Mouse (Mus musculus) mature B cell (primary cell): ENCODE data around the gene Lyg1.
"Not testable (repeated sequence)": the region's sequence is repeated elsewhere in the genome, so short reads cannot be mapped to it uniquely, and the experiment has no call there.

Experiments
- in situ Hi-C: fragments of 300-500 bp; cut with MboI; formaldehyde crosslinking; loops from 2 replicates; pipeline ENCODE4 v1.14.3; 2019

Lyg1 gene

DNA sequence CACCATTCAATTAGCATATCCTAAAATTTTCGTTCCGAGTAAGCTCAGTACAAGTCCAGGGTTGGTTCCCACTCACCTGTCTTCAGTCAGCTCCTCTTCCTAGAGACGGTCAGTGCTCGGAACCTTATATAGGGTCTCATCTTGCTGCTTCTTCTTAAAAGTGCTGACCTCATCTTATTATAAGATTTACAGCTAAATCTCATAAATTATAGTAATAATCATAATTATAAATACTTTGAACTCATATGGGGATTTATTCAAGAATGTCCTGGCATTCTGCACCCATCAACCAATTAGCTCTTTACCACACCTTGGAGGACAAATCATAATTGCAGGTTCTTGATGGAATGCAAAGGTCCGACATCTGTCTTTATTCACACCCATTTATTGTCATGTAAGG is at the start of gene Lyg1:
TSS of gene Lyg1 (minus strand) at position 101 of the 400 bp plus-strand sequence.
- in situ Hi-C loops, result no loop called here

DNA sequence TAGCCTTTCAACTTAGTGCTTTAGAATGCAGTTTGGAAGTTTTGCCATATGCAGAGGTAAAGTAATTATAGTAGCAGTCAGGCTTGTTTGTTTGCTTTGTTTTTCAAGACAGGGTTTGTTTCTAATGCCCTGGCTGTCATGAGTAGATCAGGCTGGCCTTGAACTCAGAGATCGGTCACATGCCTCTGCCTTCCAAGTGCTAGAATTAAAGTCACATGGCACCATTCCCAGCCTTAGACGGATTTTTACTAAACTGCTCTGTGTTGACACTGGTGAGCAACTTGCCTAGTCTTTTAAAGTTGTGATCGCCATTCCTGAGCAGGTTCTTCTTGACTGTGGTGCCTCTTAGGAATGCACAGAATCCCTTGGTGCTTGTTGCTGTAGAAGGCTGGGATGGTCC is 49.2 kb upstream of the Lyg1 start:
- in situ Hi-C loops, result no loop called here

DNA sequence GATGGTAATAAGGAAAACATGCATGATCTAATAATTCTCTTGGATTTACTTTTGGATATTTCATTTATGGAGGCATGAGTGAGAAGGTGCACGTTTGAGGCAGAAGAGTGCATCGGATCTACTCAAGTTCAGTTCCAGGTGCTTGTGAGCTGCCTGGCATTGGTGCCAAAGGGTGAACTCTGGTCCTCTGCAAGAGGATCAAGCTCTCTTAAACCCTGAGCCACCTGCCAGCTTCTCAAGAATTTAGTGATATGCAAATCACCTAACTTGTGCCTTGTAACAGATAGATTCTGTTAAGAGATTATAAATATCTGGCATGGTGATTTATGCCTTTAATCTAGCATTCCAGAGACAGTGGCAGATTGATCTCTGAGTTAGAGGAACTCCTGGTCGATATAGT is 45.5 kb upstream of the Lyg1 start:
- in situ Hi-C loops, result no loop called here

DNA sequence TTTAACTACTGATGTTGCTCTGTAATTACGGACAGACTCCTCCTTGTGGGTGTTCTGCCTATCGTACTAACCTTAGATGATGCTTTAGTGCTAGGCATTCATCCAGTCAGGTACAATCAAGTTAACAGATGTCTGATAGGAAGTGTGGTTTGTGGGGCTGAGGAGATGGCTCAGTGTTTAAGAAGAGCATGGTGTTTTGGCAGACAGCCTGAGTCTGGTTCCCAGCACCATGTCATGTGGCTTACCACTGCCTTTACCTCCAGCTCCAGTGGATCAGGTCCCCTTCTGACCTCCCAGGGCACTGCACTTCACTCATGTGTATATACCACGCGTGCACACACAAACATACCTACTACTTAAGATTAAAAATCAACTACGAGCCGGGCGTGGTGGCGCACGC is 44.4 kb upstream of the Lyg1 start:
- in situ Hi-C loops, result no loop called here

DNA sequence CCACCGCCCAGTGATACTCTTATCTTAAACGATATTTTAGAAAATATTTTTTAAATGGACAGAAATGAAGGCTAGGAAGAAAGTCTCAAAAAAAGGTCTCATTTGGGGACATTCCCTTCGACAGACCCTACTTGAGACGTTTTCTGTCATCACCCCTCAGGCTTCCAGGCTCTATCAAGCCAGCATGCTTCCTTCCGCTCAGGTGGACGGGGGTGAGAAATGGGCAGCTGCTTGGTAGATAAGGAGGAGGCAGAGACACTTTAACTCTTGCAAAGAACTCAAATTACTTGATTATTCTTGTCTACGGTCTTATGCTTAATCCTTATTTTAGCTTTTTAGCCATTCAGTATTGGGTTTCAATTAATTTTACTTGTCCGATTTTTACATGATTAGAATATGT is 43.3 kb upstream of the Lyg1 start:
- in situ Hi-C loops, result no loop called here

DNA sequence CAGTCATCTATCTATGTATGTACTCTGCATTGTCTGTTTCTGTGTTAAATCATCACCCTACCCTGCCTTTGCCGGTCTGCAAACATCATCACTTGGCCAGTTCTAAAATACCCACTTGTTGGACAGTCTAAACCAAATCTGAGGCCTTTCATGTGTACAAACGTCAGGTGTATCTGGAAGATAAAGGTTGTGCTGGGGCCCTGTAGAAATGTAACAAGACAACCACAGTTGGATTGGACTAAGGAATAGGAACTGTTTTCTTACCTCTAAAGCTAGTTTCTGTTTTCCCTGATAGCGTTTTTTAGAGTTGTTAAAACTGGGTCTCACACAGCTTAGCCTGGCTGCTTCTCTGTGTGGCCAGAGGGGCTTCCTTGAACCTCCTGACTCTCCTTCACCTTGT is 42.0 kb upstream of the Lyg1 start:
- in situ Hi-C loops, result no loop called here

DNA sequence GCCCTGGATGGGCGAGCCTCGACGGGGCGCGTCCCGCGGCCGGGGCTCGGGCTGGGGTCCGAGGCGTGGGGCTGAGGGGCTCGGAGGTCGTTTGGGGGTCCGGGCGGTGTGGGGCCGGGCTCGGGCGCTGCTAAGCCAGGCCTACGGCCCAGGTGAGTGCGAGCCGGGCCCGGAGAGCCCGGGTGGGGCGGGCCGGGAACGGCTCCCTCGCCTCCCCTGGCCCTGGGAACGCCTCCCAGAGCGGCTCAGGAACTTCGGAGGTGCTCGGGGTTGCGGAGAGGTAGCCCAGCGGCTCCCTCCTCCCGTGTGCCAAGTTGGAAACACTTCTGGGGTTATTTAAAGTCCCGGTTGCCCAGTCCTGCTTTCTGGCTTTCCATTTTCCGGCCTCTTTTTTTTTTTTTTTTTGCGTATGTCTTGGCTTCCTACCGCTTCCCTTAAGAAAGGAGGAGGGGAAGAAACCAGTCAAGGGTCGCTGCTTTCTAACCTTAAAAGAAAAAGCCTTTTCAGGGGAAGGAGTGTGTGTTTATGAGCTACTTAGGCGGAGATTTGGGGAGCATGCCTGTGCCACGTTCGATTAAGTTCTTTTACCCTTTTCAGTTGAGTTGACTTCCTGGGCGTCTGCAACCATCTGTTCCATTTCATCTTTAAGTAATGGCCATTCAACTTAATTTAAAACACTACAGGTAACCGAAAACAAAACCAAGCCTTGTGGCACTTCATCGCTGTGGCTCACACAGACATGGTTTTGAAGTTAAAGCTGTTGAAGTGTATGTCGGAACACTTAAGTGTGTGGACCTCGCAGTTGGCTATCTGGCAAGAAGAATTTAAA is 41.0 kb upstream of the Lyg1 start:
- in situ Hi-C loops, result no loop called here

DNA sequence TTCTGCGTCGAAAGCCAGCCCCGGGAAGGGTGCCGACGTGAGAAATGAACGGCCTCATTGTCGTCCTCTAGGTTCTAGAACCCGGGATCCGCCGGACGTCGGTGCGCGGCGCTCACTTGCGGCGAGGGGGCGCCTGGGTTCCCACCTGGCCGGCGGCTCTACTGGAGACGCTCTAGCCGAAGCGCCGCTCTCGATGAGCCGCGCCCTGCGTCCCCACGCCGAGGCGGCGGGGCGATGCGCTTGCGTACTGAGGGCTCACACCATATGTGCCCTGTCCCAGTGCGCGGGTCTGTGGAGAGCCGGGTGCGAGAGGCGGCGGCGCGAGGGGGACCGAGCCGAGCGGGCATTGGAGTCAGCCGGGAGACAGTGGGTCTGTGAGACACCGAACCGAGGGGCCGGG is 40.3 kb upstream of the Lyg1 start, which contains the start of the genes Txndc9 and Eif5b:
TSS of gene Txndc9 (minus strand) at position 27 of the 400 bp plus-strand sequence.
TSS of gene Eif5b (plus strand) at position 144 of the 400 bp plus-strand sequence.
- in situ Hi-C loops, result no loop called here

DNA sequence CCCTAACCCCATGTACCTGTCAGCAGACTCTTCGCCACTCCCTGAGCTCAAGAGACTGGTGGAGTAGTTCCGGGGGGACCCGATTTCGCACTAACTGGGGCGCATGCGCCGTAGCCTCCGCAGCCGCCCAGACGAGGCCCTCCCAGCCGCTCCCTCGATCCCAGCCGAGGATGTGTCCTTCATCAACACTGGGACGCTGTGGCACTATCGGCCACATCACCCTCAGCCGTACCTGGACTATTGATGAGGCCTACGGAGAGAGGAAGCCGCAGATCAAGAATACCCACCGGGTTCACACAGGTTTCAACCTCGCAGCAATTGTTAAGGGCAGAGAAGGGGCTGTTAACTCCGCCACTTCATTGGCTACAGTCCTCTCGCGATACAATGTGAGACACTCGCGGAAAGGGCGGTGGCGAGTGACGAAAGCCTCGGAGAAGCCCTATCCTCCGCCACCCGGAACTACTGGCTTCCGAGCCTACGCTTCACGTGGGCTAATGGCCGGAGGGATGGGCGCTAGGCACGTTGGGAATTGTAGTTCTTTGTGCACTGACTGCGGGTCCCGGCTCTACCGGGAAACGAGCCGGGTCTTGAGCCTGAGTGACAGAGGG is 39.4 kb upstream of the Lyg1 start:
- in situ Hi-C loops, result no loop called here

DNA sequence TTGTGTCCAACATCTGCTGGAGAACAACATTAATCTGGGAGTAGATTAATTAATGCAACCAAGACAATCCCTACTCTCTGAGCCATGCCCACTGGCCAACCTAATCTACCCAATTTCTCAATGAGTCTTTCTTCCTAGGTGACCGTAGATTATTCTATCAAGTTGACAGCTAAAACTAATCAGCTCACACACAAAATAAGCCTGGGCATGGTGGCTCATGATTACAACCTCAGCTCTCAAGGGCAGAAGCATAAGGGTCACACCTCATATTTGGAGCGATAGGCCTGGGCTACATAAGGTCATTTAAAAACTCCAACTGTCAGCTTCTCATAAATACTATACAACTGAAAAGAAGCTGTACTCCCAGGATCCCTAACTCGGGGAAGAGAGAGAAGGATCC is 38.7 kb upstream of the Lyg1 start:
- in situ Hi-C loops, result no loop called here

DNA sequence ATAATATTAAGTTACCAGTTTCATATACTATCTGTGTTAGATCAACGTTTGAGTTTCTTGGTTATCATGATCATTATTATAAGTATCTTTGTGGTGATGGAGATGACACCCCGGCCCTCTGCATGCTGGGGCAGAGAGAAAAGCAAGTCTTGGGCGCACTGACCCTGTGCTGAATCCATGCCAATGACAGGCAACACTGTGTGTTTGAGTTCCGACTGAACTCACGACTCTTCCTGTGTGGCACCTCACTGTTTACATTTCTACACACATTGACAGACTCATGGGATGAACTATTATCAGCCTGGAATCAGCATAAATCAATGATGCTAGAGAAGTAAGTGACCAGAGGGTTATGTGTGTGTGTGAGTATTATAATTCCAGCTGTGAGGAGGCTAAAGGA is 30.3 kb upstream of the Lyg1 start:
- in situ Hi-C loops, result no loop called here

DNA sequence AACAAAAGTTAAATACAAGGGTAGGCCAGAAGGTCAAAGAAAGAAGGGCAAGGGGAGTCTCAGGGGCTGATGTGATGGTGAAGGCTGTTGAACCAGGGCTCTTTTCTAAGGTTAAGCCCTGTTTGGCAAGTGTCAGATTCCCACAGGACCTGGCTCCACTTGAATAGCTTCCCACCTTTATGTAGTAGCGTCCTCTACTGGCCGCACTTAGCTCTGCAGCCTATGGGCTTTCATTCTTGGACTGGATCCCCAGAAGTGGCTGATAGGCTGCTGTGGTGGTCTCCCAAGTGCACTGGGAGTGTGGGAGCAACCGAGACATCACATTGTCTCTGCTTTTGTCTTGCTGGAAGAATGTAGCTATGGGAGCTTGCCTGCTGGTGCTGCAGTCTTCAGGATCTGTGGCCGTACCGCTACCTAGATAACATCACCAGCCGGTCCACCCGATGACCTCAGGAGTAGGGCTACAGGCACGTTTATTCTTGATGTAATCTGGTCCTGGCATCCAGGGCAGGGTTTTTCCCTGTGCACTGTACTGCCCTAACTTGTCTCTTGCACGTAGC is 28.3 kb upstream of the Lyg1 start:
- in situ Hi-C loops, result no loop called here

DNA sequence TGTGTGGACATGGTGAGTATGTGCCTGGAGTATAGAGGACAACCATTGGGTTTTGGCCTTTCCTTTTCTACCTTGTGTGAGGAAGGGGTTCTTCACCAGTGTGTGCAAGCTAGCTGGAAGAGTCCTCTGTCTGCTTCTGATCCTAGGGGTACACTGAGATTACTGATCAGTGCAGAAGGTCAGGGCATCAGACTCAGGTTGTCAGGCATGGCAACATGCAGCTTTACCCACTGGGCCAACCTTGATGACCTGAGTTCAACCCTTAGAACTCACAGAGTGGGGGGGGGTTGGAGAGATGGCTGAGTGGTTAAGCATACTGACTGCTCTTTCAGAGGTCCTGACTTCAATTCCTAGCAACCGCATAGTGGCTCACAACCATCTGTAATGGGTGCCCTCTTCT is 26.8 kb upstream of the Lyg1 start:
- in situ Hi-C loops, result no loop called here

DNA sequence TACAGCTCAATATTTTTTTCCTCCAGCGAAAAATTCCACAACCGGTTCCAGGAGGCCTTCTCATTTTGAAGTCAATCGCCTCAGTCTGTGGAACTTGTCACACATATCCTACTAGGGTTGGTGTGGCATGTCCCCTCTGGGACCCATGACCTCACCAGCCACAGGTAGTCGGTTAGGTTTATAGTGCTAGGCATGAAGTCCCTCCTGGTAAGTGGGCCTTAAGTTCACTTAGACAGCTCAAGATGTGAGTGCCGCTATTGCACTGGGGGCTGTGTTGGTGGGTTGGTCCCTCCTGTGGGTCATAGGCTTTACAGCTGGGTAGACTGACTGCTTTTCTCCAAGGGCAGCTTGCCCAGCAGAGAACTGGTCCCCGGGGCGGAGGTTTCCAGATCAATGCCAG is 19.7 kb upstream of the Lyg1 start:
- in situ Hi-C loops, result no loop called here

DNA sequence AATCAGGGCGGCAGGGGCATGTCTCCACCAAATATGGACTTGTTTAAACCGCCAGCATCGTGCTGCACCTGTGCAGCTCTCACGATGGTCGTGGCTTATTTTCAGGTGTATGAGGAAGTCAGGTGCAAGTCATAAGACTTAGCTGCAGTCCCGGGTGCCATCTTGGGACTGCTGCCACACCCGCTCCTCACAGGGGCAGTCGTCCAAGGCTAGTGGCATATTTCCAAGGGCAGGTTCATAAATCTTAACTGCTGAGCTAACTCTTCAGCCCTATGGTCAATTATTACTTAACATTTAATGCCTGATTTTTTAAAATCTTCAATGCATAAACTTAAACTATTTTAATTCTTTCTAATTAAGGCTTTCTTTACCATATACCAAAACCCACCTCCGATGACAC is 19.1 kb upstream of the Lyg1 start:
- in situ Hi-C loops, result not testable (repeated sequence)

DNA sequence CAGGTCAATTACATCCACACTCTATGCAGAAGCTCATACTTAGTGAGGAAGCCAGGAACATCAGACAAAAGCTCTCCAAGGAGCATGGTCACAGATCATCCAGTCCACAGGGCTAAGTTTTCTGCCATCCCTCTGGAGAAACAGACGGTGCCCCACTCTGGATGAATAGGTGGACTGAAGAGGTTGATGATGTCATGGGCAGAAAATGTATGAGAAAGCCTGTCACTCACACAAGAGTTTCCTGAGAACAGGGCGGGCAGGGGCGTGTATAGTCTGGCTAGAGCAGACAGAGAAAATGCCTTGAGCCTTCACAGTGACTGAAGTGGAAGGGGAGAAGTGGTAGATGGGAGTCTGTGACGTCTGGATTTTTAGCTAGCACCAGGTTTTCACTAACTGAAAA is 14.0 kb upstream of the Lyg1 start:
- in situ Hi-C loops, result no loop called here

DNA sequence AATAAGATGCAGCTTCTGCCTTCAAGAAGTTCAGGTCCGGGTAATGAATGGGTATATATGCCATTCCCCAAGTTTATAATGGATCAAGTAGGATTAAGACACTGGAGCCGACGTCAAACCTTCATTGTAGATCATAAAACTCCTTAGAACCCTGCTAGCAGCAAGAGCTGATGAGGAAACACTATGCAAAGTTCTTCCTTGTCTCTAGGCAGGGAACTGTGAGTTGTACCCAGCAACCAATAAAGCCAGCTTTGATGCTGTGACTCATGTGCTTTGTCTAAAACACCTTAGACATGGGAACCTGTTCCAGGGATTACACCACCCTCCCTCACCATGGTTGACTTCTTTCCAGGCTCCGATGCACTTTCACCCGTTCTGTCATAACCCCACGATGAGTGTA is 11.2 kb upstream of the Lyg1 start:
- in situ Hi-C loops, result no loop called here

DNA sequence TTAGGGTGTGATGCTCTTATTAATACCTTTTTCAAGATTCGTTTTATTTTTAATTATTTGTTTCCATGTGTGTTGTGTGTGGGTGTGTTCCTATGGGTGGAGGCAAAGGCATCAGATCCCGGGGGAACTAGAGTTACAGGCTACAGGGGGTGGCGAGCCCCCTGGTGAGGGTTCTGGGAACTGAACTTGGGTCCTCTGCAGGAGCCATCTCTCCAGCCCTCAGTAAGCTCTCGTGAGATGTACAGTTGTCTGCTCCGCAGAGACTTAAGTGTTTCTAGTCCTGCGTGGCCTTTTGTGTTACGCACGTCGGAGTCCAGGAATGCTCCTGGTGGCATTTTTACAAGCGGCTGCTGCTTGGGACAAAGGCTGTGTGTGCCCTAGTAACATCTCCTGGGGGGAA is 8.0 kb upstream of the Lyg1 start:
- in situ Hi-C loops, result no loop called here

DNA sequence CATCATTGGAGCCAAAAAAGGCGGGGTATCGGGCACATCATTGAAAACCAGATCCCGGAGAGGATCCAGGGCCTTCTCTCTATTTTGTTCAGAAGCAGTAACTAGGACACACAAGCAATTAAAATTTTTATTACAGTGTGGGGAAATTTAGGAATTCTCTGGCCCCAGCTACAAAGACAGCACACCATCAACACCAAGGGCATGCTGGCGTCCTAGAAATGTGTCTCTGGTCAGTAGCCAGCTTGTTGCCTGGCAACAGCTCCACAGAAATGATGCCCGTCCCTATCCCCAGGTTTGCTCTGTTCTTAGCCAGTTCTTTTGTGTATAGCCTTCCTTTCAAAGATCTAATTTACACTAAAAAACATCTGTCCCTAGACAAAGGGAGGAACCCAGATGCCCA is 1.9 kb upstream of the Lyg1 start:
- in situ Hi-C loops, result no loop called here

DNA sequence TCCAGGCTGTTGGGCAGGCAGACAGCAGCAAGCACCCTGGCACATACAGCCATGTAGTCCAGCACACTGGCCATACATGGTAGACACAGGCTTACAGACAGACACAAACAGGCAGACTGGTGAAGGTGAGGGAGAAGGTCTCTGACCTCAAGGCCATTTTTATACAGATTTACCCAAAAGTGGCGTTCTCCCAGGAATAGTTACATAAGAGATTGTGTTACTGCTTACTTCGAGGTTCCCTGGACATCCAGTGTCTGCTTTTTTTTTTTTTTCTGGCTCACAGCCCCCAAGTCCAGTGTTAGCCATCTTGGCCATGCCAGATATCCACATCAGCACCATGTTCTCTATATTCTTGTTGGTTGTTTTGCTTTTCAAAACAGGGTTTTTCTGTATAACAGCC is 957 bp upstream of the Lyg1 start:
- in situ Hi-C loops, result no loop called here

DNA sequence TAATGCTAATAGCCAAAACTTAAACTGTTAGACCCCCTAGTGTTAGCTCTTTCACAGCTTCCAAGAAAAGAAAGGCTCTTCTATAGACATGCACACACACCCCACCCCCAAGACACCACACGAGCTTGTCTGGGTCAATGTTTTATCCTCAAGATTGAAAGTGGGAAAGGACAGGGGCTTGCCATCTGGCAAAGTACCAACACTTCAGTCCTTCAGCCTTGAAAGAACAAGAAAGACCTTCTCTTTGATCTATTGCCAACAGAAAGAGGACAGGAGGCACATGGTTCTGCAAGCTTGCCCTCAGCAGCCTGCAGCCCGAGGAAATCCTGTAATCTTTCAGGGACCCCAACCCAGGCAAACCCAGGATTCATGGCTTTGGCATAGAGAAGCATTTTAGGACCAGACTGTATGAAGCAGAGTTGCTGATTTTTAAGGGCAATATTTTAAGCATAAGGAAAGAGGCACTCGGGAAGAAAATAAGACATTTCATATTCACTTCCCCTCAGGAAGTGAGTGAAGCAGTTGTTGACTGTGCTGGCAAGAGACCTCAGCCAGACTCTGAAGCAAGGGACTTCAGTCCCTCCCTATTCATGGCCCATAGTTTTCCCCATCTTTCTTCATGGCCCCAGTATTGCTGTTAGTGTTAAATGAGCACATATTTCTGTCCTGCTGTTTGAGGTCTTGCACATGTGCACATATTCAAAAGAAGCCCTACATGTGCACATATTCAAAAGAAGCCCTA is 698 bp downstream of the Lyg1 start:
- in situ Hi-C loops, result no loop called here

DNA sequence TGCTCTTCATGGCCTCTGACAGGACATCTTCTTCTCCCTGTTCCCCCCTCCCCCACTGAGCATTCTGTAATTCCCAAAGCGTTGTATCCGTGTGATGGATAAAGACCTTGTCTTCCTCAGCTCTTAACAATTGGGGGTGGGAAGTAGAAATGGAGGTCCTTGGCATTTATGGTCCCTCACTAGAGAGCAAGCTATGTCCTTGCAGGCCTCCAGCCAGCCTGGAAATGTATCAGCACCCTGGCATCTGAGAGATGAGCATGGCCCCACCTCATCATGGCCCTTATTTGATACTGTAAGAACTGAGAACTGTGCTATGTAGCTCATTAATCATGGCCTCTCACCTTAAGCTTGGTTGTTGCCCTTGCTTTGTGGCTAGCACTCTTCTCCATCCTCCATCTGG is 2.3 kb downstream of the Lyg1 start:
- in situ Hi-C loops, result no loop called here

DNA sequence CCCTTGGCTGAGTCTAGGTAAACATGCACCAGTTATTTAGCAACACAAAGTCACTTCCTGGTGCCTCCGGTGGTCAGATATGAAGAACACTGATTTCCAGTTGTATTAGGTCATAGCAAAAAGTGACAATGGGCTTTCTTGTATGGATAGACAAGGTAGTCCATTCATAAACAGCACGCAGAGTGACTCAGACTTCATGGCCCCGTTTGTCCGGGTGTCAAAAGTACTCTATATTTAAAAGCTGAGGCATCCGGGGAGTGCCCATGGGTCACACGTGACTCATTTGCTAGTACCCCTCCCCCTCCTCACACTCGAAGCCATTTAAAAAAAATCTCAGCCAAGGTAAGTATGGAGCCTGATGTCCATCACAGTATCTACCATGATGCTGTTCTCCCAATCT is 2.8 kb downstream of the Lyg1 start:
- in situ Hi-C loops, result no loop called here
